Mouse (Mus musculus): Measurements from ENCODE around the gene Olfr745. TPM values are rescaled to one million over a fixed set of nuclear protein-coding genes. Genes with fewer than 3 reads are reported as not detected.

The Olfr745 gene
- not detected for total RNA-seq (2021)
- long read RNA-seq, experiment 1: 0 reads
- long read RNA-seq, experiment 2: 0 reads

- no peak for DNase-seq (ENCODE audit: low spot score in 2 of 2)
These were observed at the start of gene Olfr745 for GRCm38 (mm10) chr14:50639088-50639487. Gene Olfr745, plus strand, starts transcription at chr14:50639388.

GRCm38 (mm10) chr14:50614579-50614978 lies 24.6 kb upstream of the Olfr745 start, which contains the start of gene Olfr744:
Gene Olfr744, plus strand, starts transcription at chr14:50614879.
- no peak for DNase-seq (ENCODE audit: low spot score in 2 of 2)

DNA sequence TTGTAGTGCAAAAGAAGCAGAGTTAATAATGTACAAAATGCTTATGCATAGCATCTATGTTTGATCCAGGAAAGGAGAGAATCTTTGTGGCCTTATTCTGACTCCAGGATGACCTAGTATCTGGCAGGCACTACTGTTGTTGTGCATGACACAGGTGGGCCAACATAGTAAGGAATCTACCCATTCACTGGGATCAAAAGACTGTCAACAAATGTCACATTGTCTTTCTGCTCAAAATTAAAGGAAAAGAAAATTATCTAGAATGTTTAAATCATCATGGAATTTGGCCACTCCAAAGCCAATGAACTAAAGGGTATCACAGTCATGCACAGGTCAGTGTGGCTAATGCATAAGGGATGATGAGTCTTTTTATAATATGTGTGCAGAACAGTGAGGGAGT lies 7.6 kb downstream of the Olfr745 start, which contains the start of gene Olfr746:
Gene Olfr746 (plus strand): TSS at position 301 of the 400 bp plus-strand sequence.
- no peak for DNase-seq (ENCODE audit: low spot score in 2 of 2)

- DNase-seq (ENCODE audit: low spot score in 2 of 2): no peak
These were observed 53.9 kb downstream of the Olfr745 start, which contains the start of gene Olfr747 for GRCm38 (mm10) chr14:50693106-50693505. Gene Olfr747, minus strand, starts transcription at chr14:50693206.

Other genes with a start within 250 kb of the Olfr745 start
- gene Olfr738, start 231.8 kb upstream of the Olfr745 start, total RNA-seq (2021): not detected
- gene Olfr739, start 220.8 kb upstream of the Olfr745 start, total RNA-seq (2021): not detected
- gene Olfr740, start 193.8 kb upstream of the Olfr745 start, total RNA-seq (2021): not detected
- gene Olfr741, start 166.7 kb upstream of the Olfr745 start, total RNA-seq (2021): not detected
- gene Olfr742, start 135.8 kb upstream of the Olfr745 start, total RNA-seq (2021): not detected
- not detected for gene Olfr743, start 117.5 kb upstream of the Olfr745 start, total RNA-seq (2021)
- not detected for gene Olfr744, start 24.5 kb upstream of the Olfr745 start, total RNA-seq (2021)
- gene Olfr746, start 7.7 kb downstream of the Olfr745 start, total RNA-seq (2021): not detected
- not detected for gene Olfr747, start 53.8 kb downstream of the Olfr745 start, total RNA-seq (2021)
- gene Olfr748, start 68.0 kb downstream of the Olfr745 start, total RNA-seq (2021): not detected
- not detected for gene Olfr749, start 105.7 kb downstream of the Olfr745 start, total RNA-seq (2021)
- 10 to 100 TPM; 66.0 to 67.9 TPM for gene Ttc5, start 146.1 kb downstream of the Olfr745 start, total RNA-seq (2021)
- 1 to 10 TPM in 1 of 2 experiments, under 1 TPM in 1; 0.28 to 1.9 TPM for gene Ccnb1ip1, start 168.3 kb downstream of the Olfr745 start, total RNA-seq (2021)
- gene Parp2, start 168.5 kb downstream of the Olfr745 start, total RNA-seq (2021): 10 to 100 TPM; 21.6 to 30.1 TPM
- gene Tep1, start 231.2 kb downstream of the Olfr745 start, total RNA-seq (2021): 1 to 10 TPM; 2.7 to 6.1 TPM